Comparison of ENCODE assay signal across 10 mouse cellular contexts in genomic region chr5:140565856-140566255, GRCm38 (mm10). TPM values are rescaled to one million over a fixed set of nuclear protein-coding genes. Genes with fewer than 3 reads are reported as not detected.
A peak's percentile ranks its signal among the peaks of the same experiment; 100 is the strongest.
DNase-seq lines count a peak whose midpoint lies in the region; ATAC-seq and TF ChIP-seq lines count a peak whose summit lies in the region.
"Had no signal": no experiment of that assay in that cellular context is flagged by ENCODE, and none has a peak within 500 bp of the region (broad histone marks: within the 10 kb centered on the region; RNA-seq: fewer than 3 reads in every experiment).

No protein-coding gene starts in this region.

- TF ChIP-seq CTCF in ES-Bruce4 (IDR thresholded peaks at IDR 0.05; ENCODE audit: low read depth, low read length), result peak; percentile 74
- TF ChIP-seq CTCF in heart, postnatal 0 days (IDR thresholded peaks at IDR 0.05; ENCODE audit: low read depth), result peak; percentile 54

- no peak overlapping the region for H3K9ac ChIP-seq in ES-Bruce4 (ENCODE audit: low read depth, poor library complexity, severe bottlenecking)
- no peak overlapping the region for H3K9ac ChIP-seq in heart, postnatal 0 days (replicated peaks; ENCODE audit: low read depth, low read length)
- H3K9ac ChIP-seq: limb, embryonic 15.5 days had no signal

- no peak for TF ChIP-seq POLR2A in ES-Bruce4 (IDR thresholded peaks at IDR 0.05; ENCODE audit: insufficient read depth, low read length)

- H3K4me2 ChIP-seq in heart, postnatal 0 days (ENCODE audit: low read depth, low read length), result no peak overlapping the region
- H3K4me2 ChIP-seq: limb, embryonic 15.5 days had no signal

- 39% methylated on average over 6 of the region's 6 CpGs for WGBS in heart, postnatal 0 days

- H3K4me1 ChIP-seq in ES-Bruce4 (ENCODE audit: control insufficient read depth, insufficient read depth, low read length), result peaks cover 13% of the 10 kb centered on the region
- peaks cover 15% of the 10 kb centered on the region for H3K4me1 ChIP-seq in heart, postnatal 0 days (ENCODE audit: control insufficient read depth, insufficient read depth)

- no peaks in the 10 kb centered on the region for H3K9me3 ChIP-seq in ES-Bruce4 (replicated peaks; ENCODE audit: control insufficient read depth, insufficient read depth, low read length, poor library complexity, severe bottlenecking)
- H3K9me3 ChIP-seq in heart, postnatal 0 days (replicated peaks; ENCODE audit: control insufficient read depth, low read length), result no peaks in the 10 kb centered on the region
- H3K9me3 ChIP-seq: limb, embryonic 15.5 days had no signal

- ATAC-seq in heart, postnatal 0 days (ENCODE audit: insufficient read depth, low read depth), result peak; percentile 54
- no peak for ATAC-seq in erythroid progenitor cell, adult 5-6 weeks (replicated peaks; ENCODE audit: low FRiP score, poor library complexity, severe bottlenecking)

- 0 out of 2 replicates have a peak, but pooled peaks have one; percentile 48 for TF ChIP-seq EP300 in ES-Bruce4 (IDR thresholded peaks at IDR 0.05; ENCODE audit: insufficient read depth, low read depth, low read length)
- TF ChIP-seq EP300 in heart, postnatal 0 days (IDR thresholded peaks at IDR 0.05; ENCODE audit: low read depth), result no peak

- no peak overlapping the region for H3K4me3 ChIP-seq in ES-Bruce4 (ENCODE audit: low read depth, low read length)
- H3K4me3 ChIP-seq in heart, postnatal 0 days (ENCODE audit: low read depth, low read length), result no peak overlapping the region
- H3K4me3 ChIP-seq: limb, embryonic 15.5 days had no signal

- H3K27ac ChIP-seq in ES-Bruce4 (ENCODE audit: insufficient read depth, low read length), result no peak overlapping the region
- H3K27ac ChIP-seq in heart, postnatal 0 days (ENCODE audit: low read depth), result no peak overlapping the region
- H3K27ac ChIP-seq: limb, embryonic 15.5 days had no signal

- DNase-seq in 416B (ENCODE audit: low read depth), result peak; percentile 40
- peak; percentile 67 for DNase-seq in embryo, embryonic 10 days (ENCODE audit: low spot score)
- DNase-seq in heart, postnatal 0 days (ENCODE audit: low spot score), result peak; percentile 52
- DNase-seq in layer of hippocampus, adult 9-11 months, result peak; percentile 30
- peak; percentile 67 for DNase-seq in lung, postnatal 14 days
- peak; percentile 35 for DNase-seq in right cerebral cortex, postnatal 25 days

- H3K36me3 ChIP-seq in ES-Bruce4 (ENCODE audit: control insufficient read depth, insufficient read depth, low read length, poor library complexity, severe bottlenecking), result no peaks in the 10 kb centered on the region
- H3K36me3 ChIP-seq in heart, postnatal 0 days (replicated peaks; ENCODE audit: control insufficient read depth, insufficient read depth, low read length), result no peaks in the 10 kb centered on the region
- H3K36me3 ChIP-seq: limb, embryonic 15.5 days had no signal

- H3K27me3 ChIP-seq in ES-Bruce4 (ENCODE audit: control insufficient read depth, insufficient read depth, low read length, poor library complexity, severe bottlenecking), result no peaks in the 10 kb centered on the region
- no peaks in the 10 kb centered on the region for H3K27me3 ChIP-seq in heart, postnatal 0 days (ENCODE audit: control insufficient read depth, insufficient read depth, low read length)
- H3K27me3 ChIP-seq: limb, embryonic 15.5 days had no signal

RNA-seq across cellular contexts. Expression of gene Grifin, which starts 1.0 kb away (rescaled TPM):
- polyA plus RNA-seq in ES-Bruce4 (2011; ENCODE audit: insufficient read depth, insufficient read length, low read depth, missing spikeins), result not detected in 2 replicates
- total RNA-seq in heart, postnatal 0 days (2014; rRNA removed; ENCODE audit: low replicate concordance), result not detected in 2 replicates
- polyA plus RNA-seq in heart, postnatal 0 days (2015; fragmentation: Nextera tagmentation; extraction: Ambion mirVana), result not detected in 2 replicates
- total RNA-seq in erythroid progenitor cell, adult 5-6 weeks (2015; ENCODE audit: low replicate concordance), result not detected in 2 replicates
- not detected in 2 replicates for total RNA-seq in erythroid progenitor cell, adult 5-6 weeks (2017; ENCODE audit: low replicate concordance)
- polyA plus RNA-seq: embryonic facial prominence, embryonic 14.5 days; limb, embryonic 15.5 days had no signal

RNA-seq across cellular contexts. Expression of gene Lfng, which starts 41.3 kb away (rescaled TPM):
- polyA plus RNA-seq in ES-Bruce4 (2011; ENCODE audit: insufficient read depth, insufficient read length, low read depth, missing spikeins), result 4.1 and 4.4 TPM in 2 replicates
- total RNA-seq in heart, postnatal 0 days (2014; rRNA removed; ENCODE audit: low replicate concordance), result 8.2 and 22.3 TPM in 2 replicates
- 4.1 and 4.4 TPM in 2 replicates for polyA plus RNA-seq in heart, postnatal 0 days (2015; fragmentation: Nextera tagmentation; extraction: Ambion mirVana)
- 19.7 and 20.5 TPM in 2 replicates for total RNA-seq in erythroid progenitor cell, adult 5-6 weeks (2015; ENCODE audit: low replicate concordance)
- total RNA-seq in erythroid progenitor cell, adult 5-6 weeks (2017; ENCODE audit: low replicate concordance), result 1.9 and 11.4 TPM in 2 replicates
